Mouse (Mus musculus) layer of hippocampus, adult 8-10 months (tissue): ENCODE measurements around the gene Evi5. TPM values are rescaled to one million over a fixed set of nuclear protein-coding genes. Genes with fewer than 3 reads are reported as not detected.

Source experiments
- DNase-seq, 2 experiments: peaks; one replicate each; pipeline ENCODE4 v3.0.0; 2022; ENCODE audit warnings: low spot score in 2 of 2
- total RNA-seq, 4 experiments: library from RNA; stranded (reverse); gene quantifications; 2 replicates each; pipeline ENCODE4 v1.2.4; 2022

Evi5 gene
- total RNA-seq, 4 experiments from 2014 or later, result 64.9 to 75.5 (median 68.0) TPM

DNA sequence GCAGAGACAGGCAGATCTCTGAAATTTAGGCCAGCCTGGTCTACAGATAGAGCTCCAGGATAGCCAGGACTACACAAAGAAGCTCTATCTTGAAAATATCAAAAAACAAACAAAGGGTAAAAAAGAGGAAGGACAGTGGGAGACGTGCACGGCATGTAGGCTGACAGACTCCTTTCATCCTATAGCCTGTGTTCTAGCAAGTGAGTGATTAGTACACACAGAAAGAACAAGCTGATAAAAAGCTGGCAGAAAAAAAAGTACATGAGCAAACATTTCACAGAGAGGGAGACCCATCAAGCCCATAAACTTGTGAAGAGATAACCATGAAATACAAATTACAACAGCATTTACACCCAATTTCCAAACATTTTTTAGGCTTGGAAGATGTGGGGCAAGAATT lies 163.2 kb downstream of the Evi5 start:
- DNase-seq, result no peak

DNA sequence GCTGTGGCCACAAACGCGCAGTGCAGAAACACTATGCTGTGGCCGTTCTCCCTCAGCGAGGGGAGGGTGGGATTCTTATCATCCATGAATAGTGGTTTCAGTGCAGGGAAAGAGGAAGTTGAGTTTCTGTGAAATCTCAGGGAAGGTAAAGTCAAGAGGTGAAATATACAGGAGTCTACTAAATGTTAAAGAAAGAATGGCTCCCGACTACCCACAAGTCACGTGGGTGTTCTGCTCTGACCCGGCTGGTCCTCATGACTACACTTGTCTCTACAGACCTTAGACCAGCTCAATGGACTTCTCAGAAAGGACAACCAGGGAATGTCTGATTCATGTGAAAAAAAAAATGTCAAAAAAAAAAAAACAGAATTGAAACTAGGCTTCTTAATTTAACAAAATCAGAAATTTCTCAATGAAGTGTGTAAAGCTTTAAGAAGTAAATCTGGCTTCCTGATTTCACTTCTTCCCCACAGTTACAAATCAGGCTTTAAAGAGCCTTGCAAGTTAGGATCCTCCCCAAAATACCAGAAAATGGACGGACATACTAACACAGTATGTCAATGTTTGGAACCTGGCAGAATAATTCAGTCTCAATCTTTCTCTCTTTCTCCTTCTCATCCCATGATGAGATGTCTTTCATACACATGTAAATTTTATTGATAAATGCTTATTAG lies 166.6 kb downstream of the Evi5 start:
- DNase-seq, result no peak

DNA sequence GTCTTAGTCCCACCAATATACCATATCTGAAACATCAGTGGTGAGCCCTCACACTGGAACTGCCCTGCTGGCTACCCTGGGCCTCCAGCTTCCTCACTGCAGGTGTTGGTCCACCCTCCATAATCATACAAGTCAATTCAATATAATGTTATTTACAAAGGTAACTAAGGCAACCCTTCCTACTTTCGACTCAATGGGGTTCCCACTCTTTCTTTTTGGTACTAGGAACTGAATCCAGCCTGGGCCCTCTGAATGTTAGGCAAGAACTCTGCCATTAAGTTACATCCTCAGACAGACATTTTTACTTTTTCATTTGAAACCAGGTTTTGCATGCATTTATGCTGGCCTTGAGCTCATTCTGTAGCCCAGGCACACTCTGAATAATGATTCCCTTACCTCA lies 168.6 kb downstream of the Evi5 start:
- DNase-seq, result no peak

DNA sequence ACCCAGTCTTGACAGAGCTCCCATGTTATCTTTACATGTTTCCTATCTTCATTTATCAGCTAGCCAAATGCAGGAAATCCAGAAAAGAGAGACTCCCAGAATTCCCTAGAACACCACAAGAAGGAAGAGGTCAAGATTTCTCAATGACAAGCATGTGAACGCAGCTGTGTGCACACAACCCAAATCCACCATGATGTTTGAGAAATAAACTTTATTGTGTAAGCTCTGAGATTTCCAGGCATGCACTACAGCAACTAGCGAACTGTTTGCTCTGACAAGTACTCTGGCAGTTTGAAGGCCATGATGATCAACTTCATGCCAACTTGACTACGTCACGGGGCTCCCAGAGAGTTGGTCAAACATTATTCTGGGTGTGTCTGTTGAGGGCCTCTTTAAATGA lies 169.2 kb downstream of the Evi5 start:
- DNase-seq, result no peak

DNA sequence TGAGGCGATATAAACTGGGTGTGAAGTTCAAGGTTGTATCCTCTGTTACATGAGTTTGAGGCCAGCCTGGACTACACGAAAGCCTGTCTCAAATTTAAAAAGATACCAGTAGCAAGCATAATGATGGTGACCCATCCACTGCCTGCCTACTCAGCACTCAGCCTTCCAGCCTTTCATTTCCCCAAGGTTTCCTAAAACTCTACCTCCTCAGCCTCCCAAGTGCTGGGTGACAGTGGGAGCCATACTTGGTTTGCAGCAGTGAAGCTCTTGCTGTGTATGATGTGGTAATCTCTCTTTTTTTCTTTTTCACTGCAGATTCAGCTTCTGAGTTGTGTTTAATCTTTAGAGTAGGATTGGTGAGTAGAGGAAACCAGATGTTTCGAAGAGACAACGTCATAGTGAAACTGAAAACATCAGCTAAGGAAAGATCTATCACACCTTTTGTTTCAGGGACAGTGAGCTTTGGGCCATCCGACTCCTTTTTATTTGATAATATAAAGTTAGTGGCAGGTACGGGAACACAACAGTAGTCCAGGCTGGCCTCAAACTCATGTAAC lies 171.6 kb downstream of the Evi5 start:
- DNase-seq, result no peak

DNA sequence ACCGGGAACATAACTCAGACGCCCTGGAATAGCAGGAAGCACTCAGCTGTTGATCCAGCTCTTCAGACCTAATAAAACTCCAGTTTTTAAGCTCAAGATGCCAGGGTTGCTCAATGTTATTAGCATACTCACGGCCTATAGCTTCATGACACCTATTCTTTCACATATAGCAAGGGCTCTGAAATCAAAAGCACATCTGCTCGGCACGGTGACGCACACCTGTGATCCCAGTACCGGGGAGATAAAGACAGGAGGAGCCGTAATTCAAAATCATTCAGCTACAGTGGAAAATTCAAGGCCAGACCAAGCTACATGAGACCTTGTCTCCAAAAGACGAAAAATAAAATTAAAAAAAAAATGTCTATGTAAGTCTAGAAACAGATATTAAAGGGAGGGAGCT lies 173.2 kb downstream of the Evi5 start:
- no peak for DNase-seq

DNA sequence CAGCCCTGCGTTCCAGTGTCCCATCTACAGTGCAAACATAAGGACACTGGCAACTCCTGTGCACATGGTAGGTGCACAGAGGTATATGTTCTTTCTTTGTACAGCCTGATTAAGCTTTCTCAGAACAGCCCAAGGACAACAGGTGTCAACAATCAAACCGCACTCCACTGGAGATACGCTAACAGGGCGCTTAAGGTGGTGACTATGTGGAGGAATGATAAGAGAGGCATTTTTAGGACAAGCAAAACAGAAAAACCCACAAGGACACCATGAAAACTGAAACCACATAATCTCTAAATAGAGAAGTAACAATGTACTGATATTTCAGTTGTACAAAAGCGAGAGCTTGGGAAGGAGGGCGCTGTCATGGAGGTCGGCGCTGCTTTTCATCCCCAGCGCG lies 174.0 kb downstream of the Evi5 start:
- DNase-seq, result no peak

DNA sequence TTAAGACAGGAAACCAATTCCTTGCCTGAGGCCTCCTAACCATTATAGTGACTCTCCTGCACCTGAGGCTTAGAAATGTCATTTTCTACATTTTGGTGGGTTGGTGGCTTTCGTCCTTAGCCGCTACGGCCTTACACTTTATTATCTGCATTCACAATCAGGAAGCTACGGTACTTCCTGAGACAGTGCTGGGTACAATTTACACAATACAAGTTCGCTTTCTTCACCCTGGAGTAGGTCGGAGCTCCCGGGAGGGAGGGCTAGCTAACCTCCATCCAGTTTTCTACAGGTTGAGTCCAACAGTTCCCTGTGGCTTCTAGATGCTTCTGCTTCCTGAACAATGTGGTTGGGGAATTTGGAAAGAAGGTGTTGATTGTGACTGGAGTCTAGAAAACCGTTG lies 176.0 kb downstream of the Evi5 start:
- no peak for DNase-seq

DNA sequence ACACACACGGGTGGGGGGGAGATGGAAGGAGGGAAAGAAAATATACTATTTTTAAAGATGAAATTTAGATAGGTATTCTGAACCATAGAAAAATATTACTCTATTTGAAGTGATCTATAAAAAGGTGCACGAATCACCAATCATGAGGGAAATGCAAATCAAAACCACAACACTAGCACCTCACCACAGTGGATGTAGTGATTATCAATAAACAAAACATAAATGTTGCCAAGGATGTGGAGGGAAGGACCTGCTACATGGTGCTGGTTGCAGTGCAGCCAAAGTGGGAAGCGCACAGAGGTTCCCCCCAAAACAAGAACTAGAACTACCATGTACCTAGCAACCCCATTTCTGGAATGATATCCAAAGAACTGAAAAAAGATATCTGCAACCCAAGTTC lies 179.9 kb downstream of the Evi5 start:
- no peak for DNase-seq

Other genes starting within 250 kb of the Evi5 start
- gene Gfi1, start 149.1 kb downstream of the Evi5 start, total RNA-seq, result not detected
- gene Ube2d2b, start 45.0 kb downstream of the Evi5 start, total RNA-seq, result not detected
- 10 to 100 TPM; 62.0 to 75.5 (median 66.3) TPM for gene Rpl5, start 25.4 kb upstream of the Evi5 start, total RNA-seq
- 10 to 100 TPM; 32.3 to 39.6 (median 35.2) TPM for gene Fam69a, start 112.0 kb upstream of the Evi5 start, total RNA-seq
- 10 to 100 TPM; 52.9 to 64.2 (median 58.8) TPM for gene Mtf2, start 190.6 kb upstream of the Evi5 start, total RNA-seq